Mouse (Mus musculus) CH12.LX (cell line): Measurements from ENCODE around the gene Prkaa1. TPM values are rescaled to one million over a fixed set of nuclear protein-coding genes. Genes with fewer than 3 reads are reported as not detected.

Source experiments
- DNase-seq: peaks from one replicate; pipeline ENCODE4 v3.0.0-alpha.2; 2013; ENCODE audit errors: extremely low read depth
- H3K27ac ChIP-seq: 2 replicates; pipeline ENCODE4 v1.5.1; 2012; ENCODE audit warnings: low read depth, mild to moderate bottlenecking, control low read depth, moderate library complexity; ENCODE audit not compliant: insufficient read depth
- H3K27me3 ChIP-seq: replicated peaks from 2 replicates; pipeline ENCODE3; 2012; ENCODE audit warnings: inconsistent platforms
- H3K36me3 ChIP-seq, 2 experiments: replicated peaks in 1 of 2; 2 replicates each; pipeline versions ENCODE3 to v1.6.1; 2012; ENCODE audit warnings: inconsistent platforms in 1 of 2, low read length in 1 of 2, mild to moderate bottlenecking in 1 of 2, mixed read lengths in 1 of 2, moderate library complexity in 1 of 2; ENCODE audit not compliant: control insufficient read depth in 1 of 2, insufficient read depth in 1 of 2
- H3K4me1 ChIP-seq, 2 experiments: 2 replicates each; pipeline ENCODE4 v1.6.1; 2012; ENCODE audit warnings: inconsistent platforms in 1 of 2, moderate library complexity in 1 of 2; ENCODE audit not compliant: insufficient read depth in 2 of 2, control insufficient read depth in 1 of 2
- H3K4me2 ChIP-seq: 2 replicates; pipeline ENCODE4 v1.6.1; 2012; ENCODE audit warnings: low read depth, mild to moderate bottlenecking, control low read depth; ENCODE audit not compliant: poor library complexity, insufficient read depth, severe bottlenecking
- H3K4me3 ChIP-seq, 3 experiments: fragments of 150-350 bp in 1 of 3; sonication (generic) in 1 of 3; replicated peaks in 1 of 3; 2 replicates each; pipeline versions ENCODE3 to v1.5.1; 2011 to 2012; ENCODE audit warnings: low read depth in 2 of 3, low read length in 2 of 3, mild to moderate bottlenecking in 2 of 3, moderate library complexity in 2 of 3, control low read depth in 1 of 3, improper control_type of control experiment in 1 of 3, inconsistent platforms in 1 of 3, mixed read lengths in 1 of 3; ENCODE audit not compliant: poor library complexity in 1 of 3
- H3K79me2 ChIP-seq: replicated peaks from 2 replicates; pipeline ENCODE4 v1.6.1; 2012; ENCODE audit warnings: mild to moderate bottlenecking, moderate library complexity; ENCODE audit not compliant: control insufficient read depth, poor library complexity, insufficient read depth, severe bottlenecking; ENCODE audit errors: extremely low read depth
- H3K9ac ChIP-seq: 2 replicates; pipeline ENCODE4 v1.6.1; 2012; ENCODE audit warnings: low read depth, mild to moderate bottlenecking, control low read depth, moderate library complexity; ENCODE audit not compliant: insufficient read depth
- H3K9me3 ChIP-seq: replicated peaks from 2 replicates; pipeline ENCODE3; 2012; ENCODE audit warnings: low read length, inconsistent platforms, mixed read lengths
- CHD2 ChIP-seq: IDR thresholded peaks from 2 replicates; pipeline ENCODE4 v1.6.1; 2011; ENCODE audit warnings: low read length, improper control_type of control experiment
- CTCF ChIP-seq, 2 experiments: IDR thresholded peaks in 1 of 2; conservative IDR thresholded peaks in 1 of 2; 2 replicates each; pipeline ENCODE4 v1.5.1; 2011 to 2012; ENCODE audit warnings: low read depth in 2 of 2, low read length in 2 of 2, improper control_type of control experiment in 1 of 2, inconsistent platforms in 1 of 2, mild to moderate bottlenecking in 1 of 2, moderate library complexity in 1 of 2
- ETS1 ChIP-seq: conservative IDR thresholded peaks from 2 replicates; pipeline ENCODE4 v1.6.1; 2012; ENCODE audit warnings: low read depth, mild to moderate bottlenecking, inconsistent platforms, low read length, improper control_type of control experiment, moderate library complexity
- GABPA ChIP-seq: IDR thresholded peaks from 2 replicates; pipeline ENCODE4 v1.6.1; 2012; ENCODE audit warnings: low read depth, low read length, improper control_type of control experiment, inconsistent platforms; ENCODE audit not compliant: insufficient replicate concordance
- IRF4 ChIP-seq: IDR thresholded peaks from 2 replicates; pipeline ENCODE4 v1.6.1; 2014; ENCODE audit warnings: low read depth, mild to moderate bottlenecking, inconsistent platforms, low read length, improper control_type of control experiment
- JUND ChIP-seq: conservative IDR thresholded peaks from 2 replicates; pipeline ENCODE4 v1.6.1; 2011; ENCODE audit warnings: low read depth, low read length, improper control_type of control experiment
- MAFK ChIP-seq: IDR thresholded peaks from 2 replicates; pipeline ENCODE4 v1.6.1; 2011; ENCODE audit warnings: low read length, improper control_type of control experiment; ENCODE audit not compliant: insufficient replicate concordance
- MAX ChIP-seq: IDR thresholded peaks from 2 replicates; pipeline ENCODE4 v1.6.1; 2011; ENCODE audit warnings: low read length, improper control_type of control experiment
- MAZ ChIP-seq: IDR thresholded peaks from 2 replicates; pipeline ENCODE4 v1.6.1; 2012; ENCODE audit warnings: low read depth, mild to moderate bottlenecking, inconsistent platforms, low read length, improper control_type of control experiment, moderate library complexity
- MEF2A ChIP-seq: IDR thresholded peaks from 2 replicates; pipeline ENCODE4 v1.6.1; 2014; ENCODE audit warnings: low read depth, mild to moderate bottlenecking, inconsistent platforms, low read length, improper control_type of control experiment, borderline replicate concordance
- MXI1 ChIP-seq: IDR thresholded peaks from 2 replicates; pipeline ENCODE4 v1.6.1; 2011; ENCODE audit warnings: mild to moderate bottlenecking, low read depth, low read length, improper control_type of control experiment
- NRF1 ChIP-seq: IDR thresholded peaks from 2 replicates; pipeline ENCODE4 v1.6.1; 2014; ENCODE audit warnings: low read depth, mild to moderate bottlenecking, inconsistent platforms, low read length, improper control_type of control experiment, moderate library complexity
- POLR2A ChIP-seq: IDR thresholded peaks from 2 replicates; pipeline ENCODE4 v1.6.1; 2011; ENCODE audit warnings: low read depth, mild to moderate bottlenecking, improper control_type of control experiment, low read length
- RAD21 ChIP-seq: IDR thresholded peaks from 2 replicates; pipeline ENCODE4 v1.6.1; 2011; ENCODE audit warnings: low read depth, mild to moderate bottlenecking, low read length, improper control_type of control experiment, moderate library complexity
- SIN3A ChIP-seq: IDR thresholded peaks from 2 replicates; pipeline ENCODE4 v1.6.1; 2012; ENCODE audit warnings: low read length, improper control_type of control experiment, inconsistent platforms
- SMC3 ChIP-seq: IDR thresholded peaks from 2 replicates; pipeline ENCODE4 v1.6.1; 2011; ENCODE audit warnings: low read depth, low read length, improper control_type of control experiment
- TBP ChIP-seq: conservative IDR thresholded peaks from 2 replicates; pipeline ENCODE4 v1.6.1; 2011; ENCODE audit warnings: low read depth, low read length, improper control_type of control experiment
- TCF12 ChIP-seq: IDR thresholded peaks from 2 replicates; pipeline ENCODE4 v1.6.1; 2014; ENCODE audit warnings: low read depth, mild to moderate bottlenecking, inconsistent platforms, low read length, improper control_type of control experiment
- UBTF ChIP-seq: IDR thresholded peaks from 2 replicates; pipeline ENCODE4 v1.6.1; 2012; ENCODE audit warnings: low read depth, mild to moderate bottlenecking, inconsistent platforms, low read length, improper control_type of control experiment, moderate library complexity
- USF1 ChIP-seq: IDR thresholded peaks from 2 replicates; pipeline ENCODE4 v1.6.1; 2014; ENCODE audit warnings: low read depth, mild to moderate bottlenecking, inconsistent platforms, low read length, improper control_type of control experiment
- USF2 ChIP-seq: conservative IDR thresholded peaks from 2 replicates; pipeline ENCODE4 v1.6.1; 2011; ENCODE audit warnings: low read depth, low read length, improper control_type of control experiment
- ZC3H11A ChIP-seq: IDR thresholded peaks from 2 replicates; pipeline ENCODE4 v1.6.1; 2012; ENCODE audit warnings: low read depth, mild to moderate bottlenecking, inconsistent platforms, low read length, improper control_type of control experiment
- ZMIZ1 ChIP-seq: IDR thresholded peaks from 2 replicates; pipeline ENCODE4 v1.6.1; 2012; ENCODE audit warnings: low read depth, mild to moderate bottlenecking, inconsistent platforms, low read length, improper control_type of control experiment
- ZNF384 ChIP-seq: IDR thresholded peaks from 2 replicates; pipeline ENCODE4 v1.6.1; 2012; ENCODE audit warnings: low read depth, low read length, improper control_type of control experiment, inconsistent platforms
- dilution Hi-C: fragments of 300-500 bp; cut with MboI; formaldehyde crosslinking; loops from 2 replicates; pipeline ENCODE4 v1.14.3; 2020; ENCODE audit warnings: low sequenced_read_pairs; ENCODE audit not compliant: extremely low pct_unique_long_range_greater_than_20kb, extremely low pct_ligation_motif_present
- in situ Hi-C: fragments of 300-500 bp; cut with MboI; formaldehyde crosslinking; loops from 3 replicates; pipeline ENCODE4 v1.14.3; 2019; ENCODE audit warnings: low sequenced_read_pairs, low pct_ligation_motif_present, low pct_unique_long_range_greater_than_20kb, mixed read lengths
- polyA plus RNA-seq: library from polyadenylated mRNA; unstranded; fragments of >175 nt; gene quantifications from 2 replicates; pipeline ENCODE4 v1.2.1, GENCODE M21; 2012; ENCODE audit warnings: low read depth; ENCODE audit not compliant: insufficient read length
- total RNA-seq, 2 experiments: library from RNA; depleted of rRNA; stranded (reverse); fragments of 300-350 nt in 1 of 2; fragments of >200 nt in 1 of 2; gene quantifications; 2 replicates each; pipeline ENCODE4 v1.2.3; 2012 to 2014

The Prkaa1 gene
- total and polyA plus RNA-seq, 3 experiments, result 12.6 to 25.4 (median 21.2) TPM

DNA sequence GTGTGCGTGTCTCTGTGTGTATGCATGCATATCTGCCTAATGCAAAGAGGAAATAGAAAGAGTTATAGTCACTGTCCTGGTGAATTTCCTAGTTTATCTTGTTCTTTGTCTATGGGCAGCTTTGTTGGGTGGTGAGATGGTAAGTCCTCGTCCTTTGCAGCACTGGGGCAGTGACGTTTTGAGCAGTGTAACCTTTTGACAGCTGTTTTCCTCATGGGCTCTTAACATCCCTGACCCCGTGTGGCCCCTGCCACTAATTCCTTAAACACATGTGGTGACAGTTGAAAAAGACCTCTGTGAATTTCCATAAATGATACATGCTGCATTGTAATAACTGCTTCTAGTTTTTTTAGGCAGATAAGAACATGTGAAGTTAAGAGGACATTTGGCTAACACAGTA is 53.0 kb downstream of the Prkaa1 start:
- in situ Hi-C loops, result no loop called here
- Histone ChIP-seq H3K9me3 (no peaks in the 10 kb centered on the region), H3K27me3 (no peaks in the 10 kb centered on the region), H3K4me2 (no peak overlapping the region), H3K9ac (no peak overlapping the region), H3K4me1 (peaks cover 0 to 9% of the 10 kb centered on the region in 2 experiments; a peak in 2 of 4 replicates), H3K4me3 (no peak overlapping the region), H3K36me3 (peaks cover 20 to 86% of the 10 kb centered on the region in 2 experiments), H3K27ac (no peak overlapping the region), H3K79me2 (peaks cover 14% of the 10 kb centered on the region)
- TF ChIP-seq ZC3H11A (no peak), IRF4 (no peak), ZMIZ1 (no peak), MAX (no peak), USF1 (no peak), NRF1 (no peak)
- DNase-seq, result no peak
- dilution Hi-C loops, result no loop called here

DNA sequence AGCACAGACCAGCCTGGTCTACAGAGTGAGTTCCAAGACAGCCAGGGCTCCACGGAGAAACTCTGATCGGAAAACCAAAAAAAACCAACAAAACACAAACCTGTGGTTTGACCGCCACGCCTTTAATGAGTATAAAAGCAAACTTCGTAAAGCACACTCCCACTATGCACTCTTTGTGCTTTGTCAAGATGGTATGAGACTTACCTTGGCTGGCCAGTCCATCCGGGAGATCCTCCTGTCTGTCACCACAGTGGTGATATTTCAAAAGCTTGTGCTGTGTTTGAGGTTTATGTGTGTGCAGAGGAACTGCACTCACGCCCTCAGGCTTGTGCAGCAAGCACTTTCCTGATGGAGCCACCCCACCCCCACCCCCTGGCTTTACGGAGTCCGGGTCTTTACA is 61.6 kb downstream of the Prkaa1 start:
- DNase-seq, result no peak
- H3K79me2 ChIP-seq, result peaks cover 2% of the 10 kb centered on the region; the same call in 1 of the 2 replicates
- no peaks in the 10 kb centered on the region for H3K27me3 ChIP-seq
- no peaks in the 10 kb centered on the region for H3K9me3 ChIP-seq
- no peak overlapping the region for H3K27ac ChIP-seq
- TF ChIP-seq ZNF384 (no peak), SMC3 (no peak), UBTF (no peak), ZC3H11A (no peak), CHD2 (no peak), ETS1 (no peak), TBP (no peak), JUND (no peak), USF2 (no peak)
- peaks cover 6 to 55% of the 10 kb centered on the region in 2 experiments for H3K36me3 ChIP-seq
- 0 out of 4 replicates have a peak, but pooled peaks cover 0 to 3% of the 10 kb centered on the region in 2 experiments for H3K4me1 ChIP-seq
- H3K4me3 ChIP-seq, result no peak overlapping the region
- H3K4me2 ChIP-seq, result no peak overlapping the region
- no peak overlapping the region for H3K9ac ChIP-seq
- dilution Hi-C loops (no loop called here), in situ Hi-C loops (no loop called here)

DNA sequence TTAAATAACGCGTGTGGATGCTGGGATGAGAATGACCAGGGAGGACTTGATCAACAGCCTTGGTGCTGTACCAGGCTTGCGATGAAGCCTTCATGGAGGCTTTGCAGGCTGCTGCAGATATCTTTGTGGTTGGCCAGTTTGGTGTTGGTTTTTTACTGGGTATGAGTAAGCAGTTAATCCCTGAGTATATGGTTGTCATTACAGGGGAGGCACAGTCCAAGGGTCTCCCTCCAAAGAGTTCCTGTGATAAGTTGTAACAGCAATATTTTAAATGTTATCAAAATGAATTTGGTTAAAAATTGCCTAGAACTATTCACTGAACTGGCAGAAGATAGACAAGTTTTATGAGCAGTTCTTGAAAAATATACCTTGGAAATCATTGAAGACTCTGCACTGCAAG is 65.5 kb downstream of the Prkaa1 start:
- H3K79me2 ChIP-seq, result peaks cover 2% of the 10 kb centered on the region; the same call in 1 of the 2 replicates
- no peaks in the 10 kb centered on the region for H3K27me3 ChIP-seq
- in situ Hi-C loops (no loop called here), dilution Hi-C loops (no loop called here)
- 0 out of 4 replicates have a peak, but pooled peaks cover 0 to 3% of the 10 kb centered on the region in 2 experiments for H3K4me1 ChIP-seq
- H3K27ac ChIP-seq, result no peak overlapping the region
- no peak overlapping the region for H3K9ac ChIP-seq
- H3K4me2 ChIP-seq, result no peak overlapping the region
- peaks cover 12 to 73% of the 10 kb centered on the region in 2 experiments for H3K36me3 ChIP-seq
- TF ChIP-seq SIN3A (no peak), MAFK (no peak), RAD21 (no peak), IRF4 (no peak), MEF2A (no peak), MXI1 (no peak), ETS1 (no peak), GABPA (no peak), ZMIZ1 (no peak), MAZ (no peak), MAX (no peak), POLR2A (no peak), TCF12 (no peak), CTCF (conservative IDR thresholded peaks at IDR 0.05 in 1 of 2, IDR thresholded peaks at IDR 0.05 in 1 of 2; ENCODE audit: low read depth in 2 of 2, low read length in 2 of 2) (no peak)
- H3K4me3 ChIP-seq, result no peak overlapping the region
- no peaks in the 10 kb centered on the region for H3K9me3 ChIP-seq
- DNase-seq, result no peak
